Mouse (Mus musculus) cerebellum, adult 2 months (tissue): ENCODE measurements at regions not wholly inside any gene's neighbourhood (a gene's known extent, or its start where the extent isn't known, plus 50 kb on each side); places are given as distances from the start of the nearest gene placed in this dataset.

Source experiments
- DNase-seq, 2 experiments: peaks; one replicate each; pipeline ENCODE4 v3.0.0; 2021
- H3K27ac ChIP-seq: fragments of 200-500 bp; 2 replicates; pipeline ENCODE4 v1.5.1; 2012; ENCODE audit warnings: low read length, control low read depth, inconsistent platforms; ENCODE audit not compliant: insufficient read depth
- H3K27me3 ChIP-seq: fragments of 200-500 bp; 2 replicates; pipeline ENCODE4 v1.6.1; 2012; ENCODE audit warnings: inconsistent platforms, mild to moderate bottlenecking, low read length, moderate library complexity; ENCODE audit not compliant: control insufficient read depth, insufficient read depth
- H3K4me1 ChIP-seq: fragments of 200-500 bp; 2 replicates; pipeline ENCODE4 v1.6.1; 2011; ENCODE audit warnings: low read length; ENCODE audit not compliant: control insufficient read depth, insufficient read depth
- H3K4me3 ChIP-seq: fragments of 200-500 bp; replicated peaks from 2 replicates; pipeline ENCODE3; 2011; ENCODE audit warnings: mild to moderate bottlenecking, low read depth, low read length, control low read depth; ENCODE audit not compliant: insufficient read depth
- CTCF ChIP-seq: fragments of 200-500 bp; IDR thresholded peaks from 2 replicates; pipeline ENCODE4 v1.5.1; 2011; ENCODE audit warnings: low read depth, mild to moderate bottlenecking, control low read depth, low read length, moderate library complexity, borderline replicate concordance; ENCODE audit not compliant: insufficient read depth
- POLR2A ChIP-seq: fragments of 200-500 bp; IDR thresholded peaks from 2 replicates; pipeline ENCODE4 v1.6.1; 2011; ENCODE audit warnings: low read length, control low read depth, borderline replicate concordance; ENCODE audit not compliant: insufficient read depth
- WGBS: fragments of 180-500 bp; shearing (Covaris S2); methylation state at CpG from one replicate; pipeline ENCODE4 v1.1.7; 2018; 5-methylcytosine and 5-hydroxymethylcytosine counted together

DNA sequence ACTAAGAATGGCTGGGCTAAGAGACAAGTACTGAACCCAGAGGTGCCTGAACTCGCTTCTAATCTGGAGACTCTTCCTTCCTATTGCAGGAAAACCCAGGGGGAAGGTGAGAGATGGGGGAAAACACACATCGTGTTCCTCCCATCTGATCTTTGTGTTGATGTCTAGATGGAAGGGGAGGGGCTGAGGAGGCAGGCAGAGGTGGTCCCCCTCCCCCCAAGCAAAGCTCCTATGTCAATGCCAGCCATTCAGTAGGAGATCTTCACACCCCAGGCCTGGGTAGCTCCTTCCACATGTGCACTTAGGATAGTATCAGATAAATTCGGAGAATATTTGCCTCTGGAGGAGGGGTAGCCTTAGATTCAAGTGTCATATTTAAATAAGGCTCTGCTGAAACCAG, 118.0 kb upstream of the Ralgapa2 start:
- no peak for DNase-seq
- TF ChIP-seq POLR2A = no peak
- TF ChIP-seq CTCF = no peak
- WGBS = 68% methylated on average over 3 of the region's 3 CpGs
- H3K4me3 ChIP-seq = no peak overlapping the region
- H3K4me1 ChIP-seq = no peaks in the 10 kb centered on the region
- H3K27me3 ChIP-seq = no peaks in the 10 kb centered on the region
- H3K27ac ChIP-seq = no peak overlapping the region

DNA sequence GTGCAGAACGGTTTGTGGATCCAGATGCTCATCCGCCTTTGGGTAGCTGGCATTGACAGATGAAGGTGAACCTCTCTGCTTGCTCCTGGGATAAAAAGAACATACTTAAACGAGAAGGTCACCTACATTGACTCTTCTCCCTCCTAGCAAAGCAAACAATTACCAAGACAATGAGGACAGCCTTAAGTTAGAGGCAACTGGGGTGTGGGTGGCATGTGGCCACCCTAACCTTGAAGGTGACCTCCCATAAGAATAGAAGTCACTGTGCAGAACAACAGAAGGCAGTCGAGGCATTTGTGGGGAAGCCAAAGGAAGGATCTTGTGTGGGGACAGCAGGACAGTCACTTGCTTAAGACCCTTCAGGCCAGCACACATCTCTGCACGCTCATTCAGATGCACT, 119.0 kb upstream of the Ralgapa2 start:
- Histone ChIP-seq H3K4me1 (no peaks in the 10 kb centered on the region), H3K4me3 (no peak overlapping the region), H3K27me3 (no peaks in the 10 kb centered on the region), H3K27ac (no peak overlapping the region)
- WGBS = 67% methylated on average over 5 of the region's 5 CpGs
- TF ChIP-seq POLR2A = no peak
- TF ChIP-seq CTCF = no peak
- DNase-seq = no peak

DNA sequence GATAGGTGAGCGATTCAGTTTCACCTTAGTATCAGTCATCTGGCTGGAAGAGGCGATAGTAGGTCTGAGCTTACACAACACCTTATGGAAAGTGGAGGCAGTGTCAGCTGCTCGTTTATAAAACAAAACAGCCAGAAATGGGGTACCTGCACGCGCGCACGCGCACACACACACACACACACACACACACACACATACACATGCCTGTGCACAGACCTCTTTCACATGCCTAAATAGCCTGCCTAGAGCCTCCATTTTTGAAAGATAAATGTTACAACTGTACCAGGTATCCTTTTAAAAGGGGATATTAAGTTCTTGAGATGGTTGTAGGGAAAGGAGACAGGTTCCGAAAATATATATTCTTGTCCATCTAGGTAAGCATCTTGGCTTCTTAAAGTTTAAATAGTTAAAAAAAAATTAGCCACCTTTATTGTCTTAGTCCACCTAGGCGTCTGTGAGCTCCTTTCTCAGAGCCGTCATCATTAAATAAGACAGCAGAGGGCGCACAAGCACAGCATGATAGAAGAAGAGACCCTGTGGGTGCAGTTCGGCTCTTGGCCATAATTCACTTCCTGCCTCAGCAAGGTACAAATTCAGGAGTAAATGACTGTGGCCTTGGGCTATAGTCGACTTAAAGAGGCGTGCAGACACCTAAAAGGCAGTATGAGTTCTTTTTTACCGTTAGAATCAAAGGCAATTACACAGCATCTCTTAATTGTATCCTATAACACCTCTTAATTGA, 121.4 kb upstream of the Ralgapa2 start:
- Histone ChIP-seq H3K27me3 (no peaks in the 10 kb centered on the region), H3K4me3 (no peak overlapping the region), H3K4me1 (no peaks in the 10 kb centered on the region), H3K27ac (no peak overlapping the region)
- WGBS = 49% methylated on average over 16 of the region's 16 CpGs
- TF ChIP-seq CTCF = peak; percentile 63
- no peak for TF ChIP-seq POLR2A
- peak; percentile 37 to 39 for DNase-seq

DNA sequence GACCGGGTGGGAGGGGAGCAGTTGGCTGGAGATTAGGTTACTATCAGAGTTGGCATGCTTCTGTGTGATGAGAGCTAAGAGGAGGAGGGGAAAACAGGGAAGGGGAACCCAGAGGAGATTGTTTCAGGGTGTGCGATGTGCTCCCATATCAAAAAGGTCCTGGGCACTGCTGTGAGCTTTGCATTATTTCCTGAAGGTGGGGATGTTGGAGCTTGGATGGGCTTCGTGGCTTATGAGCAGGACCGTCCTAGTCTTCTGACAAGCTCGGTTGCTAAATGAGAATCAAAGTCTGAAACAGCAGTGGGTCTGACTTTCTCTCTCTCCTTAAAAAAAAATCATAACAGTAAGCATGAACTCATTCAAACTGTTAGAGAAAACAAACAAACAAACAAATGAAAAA, 125.4 kb upstream of the Ralgapa2 start:
- no peaks in the 10 kb centered on the region for H3K27me3 ChIP-seq
- WGBS = 62% methylated on average over 5 of the region's 5 CpGs
- TF ChIP-seq POLR2A (no peak), CTCF (no peak)
- H3K4me1 ChIP-seq = no peaks in the 10 kb centered on the region
- no peak for DNase-seq
- no peak overlapping the region for H3K27ac ChIP-seq
- H3K4me3 ChIP-seq = no peak overlapping the region

DNA sequence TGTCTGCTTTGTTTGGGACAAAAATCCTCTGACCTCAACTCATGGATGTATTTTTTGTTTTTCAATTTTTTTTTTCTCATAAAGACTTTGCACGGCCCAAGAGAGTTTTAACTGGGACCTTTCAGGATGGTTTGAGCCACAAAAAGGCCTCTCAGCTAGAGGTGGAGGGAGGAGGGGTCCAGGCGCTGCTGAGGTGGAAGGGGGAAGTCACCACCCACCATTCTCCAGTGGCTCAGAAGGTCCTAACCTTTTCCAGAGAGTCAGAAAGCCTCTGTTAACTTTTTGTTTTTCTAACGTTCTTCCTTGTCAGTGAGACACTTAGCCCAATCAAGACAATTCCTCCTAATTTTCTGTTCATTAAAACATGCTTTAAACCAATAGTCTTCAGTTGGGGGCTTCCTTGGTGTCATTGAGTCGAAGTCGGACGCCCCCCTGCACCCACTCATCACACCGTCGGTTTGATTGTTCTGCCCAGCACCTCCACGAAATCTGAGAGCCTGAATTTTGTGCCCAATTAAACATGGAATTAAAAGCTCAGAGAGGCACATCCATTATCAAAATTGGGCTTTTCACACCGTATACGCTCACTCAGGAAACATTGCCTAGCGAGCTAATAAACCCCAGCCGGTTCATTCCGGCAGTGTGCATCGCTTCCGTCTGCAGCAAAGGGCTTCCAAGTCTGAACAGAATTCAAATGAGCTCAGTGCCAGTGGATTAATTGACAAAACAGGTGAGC, 134.3 kb upstream of the Ralgapa2 start:
- TF ChIP-seq POLR2A (no peak), CTCF (no peak)
- H3K4me3 ChIP-seq = no peak overlapping the region
- no peaks in the 10 kb centered on the region for H3K4me1 ChIP-seq
- no peak for DNase-seq
- H3K27ac ChIP-seq = no peak overlapping the region
- 17% methylated on average over 16 of the region's 16 CpGs for WGBS
- no peaks in the 10 kb centered on the region for H3K27me3 ChIP-seq

DNA sequence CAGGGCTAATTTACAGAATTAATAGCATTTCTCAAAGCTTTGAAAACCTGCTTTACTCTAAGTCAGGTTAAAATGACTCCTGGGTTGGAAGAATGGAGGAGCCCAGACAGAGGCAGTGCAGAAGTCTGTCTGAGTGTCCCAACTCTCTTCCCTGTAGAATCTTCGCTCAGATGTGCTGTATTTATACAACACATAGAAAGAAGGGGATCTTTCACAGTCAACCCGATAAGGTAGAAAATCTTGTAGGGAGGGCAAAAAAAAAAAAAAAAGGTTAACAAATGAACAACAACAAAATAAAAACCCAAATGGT, 134.8 kb upstream of the Ralgapa2 start:
- H3K27ac ChIP-seq = no peak overlapping the region

DNA sequence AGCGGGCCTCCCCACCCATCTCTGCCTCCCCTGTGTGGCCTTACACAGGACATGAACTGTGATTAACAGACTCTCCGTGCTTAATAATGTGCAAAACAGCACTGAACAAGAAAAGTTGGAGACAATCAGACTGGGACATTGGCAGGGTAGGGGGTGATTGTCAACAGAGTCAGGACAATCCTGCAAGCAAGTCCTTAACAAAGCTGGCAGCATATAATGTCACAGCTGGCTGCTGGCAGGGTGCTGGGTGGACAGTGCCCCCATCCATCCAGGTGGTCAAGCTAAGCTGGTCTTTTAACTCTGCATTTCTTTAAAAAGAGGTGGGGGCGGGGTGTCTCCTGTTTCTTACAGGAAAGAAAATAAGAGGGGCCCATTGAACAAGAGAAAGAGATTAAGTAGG, 149.2 kb upstream of the Ralgapa2 start:
- WGBS = 46% methylated on average over 3 of the region's 3 CpGs
- DNase-seq = no peak
- Histone ChIP-seq H3K27me3 (no peaks in the 10 kb centered on the region; the same call in 1 of the 2 replicates), H3K27ac (no peak overlapping the region), H3K4me1 (no peaks in the 10 kb centered on the region), H3K4me3 (no peak overlapping the region)
- TF ChIP-seq POLR2A (no peak), CTCF (no peak)

More for the DNA sequence above, 134.8 kb upstream of the Ralgapa2 start:
- Histone ChIP-seq H3K4me1 (no peaks in the 10 kb centered on the region), H3K4me3 (no peak overlapping the region), H3K27me3 (no peaks in the 10 kb centered on the region)
- WGBS = 79% methylated on average over 2 of the region's 2 CpGs
- no peak for TF ChIP-seq CTCF
- no peak for TF ChIP-seq POLR2A
- DNase-seq = no peak

DNA sequence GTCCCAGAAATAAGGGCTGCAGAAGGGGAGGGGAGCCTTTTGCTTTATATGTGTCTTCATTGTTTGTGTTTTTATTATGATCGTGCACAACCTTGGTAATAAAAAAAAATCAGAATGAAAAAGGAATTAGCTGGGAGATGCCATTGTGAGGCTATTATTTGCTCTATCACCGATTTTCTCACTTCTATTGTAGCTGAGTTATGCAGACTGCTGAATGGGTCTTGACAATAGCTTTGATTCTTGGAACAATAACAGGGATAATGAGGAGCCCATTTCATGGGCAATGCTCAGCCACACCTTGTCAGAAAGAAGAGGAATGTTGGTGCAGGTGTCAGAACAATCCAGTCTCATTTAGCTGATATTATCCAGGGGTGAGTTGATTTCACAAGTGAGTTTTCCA, 160.6 kb upstream of the Ralgapa2 start:
- TF ChIP-seq POLR2A = no peak
- TF ChIP-seq CTCF = no peak
- no peaks in the 10 kb centered on the region for H3K4me1 ChIP-seq
- no peaks in the 10 kb centered on the region for H3K27me3 ChIP-seq
- no peak overlapping the region for H3K27ac ChIP-seq
- WGBS = 49% methylated on average over 2 of the region's 2 CpGs
- DNase-seq = no peak
- H3K4me3 ChIP-seq = no peak overlapping the region

DNA sequence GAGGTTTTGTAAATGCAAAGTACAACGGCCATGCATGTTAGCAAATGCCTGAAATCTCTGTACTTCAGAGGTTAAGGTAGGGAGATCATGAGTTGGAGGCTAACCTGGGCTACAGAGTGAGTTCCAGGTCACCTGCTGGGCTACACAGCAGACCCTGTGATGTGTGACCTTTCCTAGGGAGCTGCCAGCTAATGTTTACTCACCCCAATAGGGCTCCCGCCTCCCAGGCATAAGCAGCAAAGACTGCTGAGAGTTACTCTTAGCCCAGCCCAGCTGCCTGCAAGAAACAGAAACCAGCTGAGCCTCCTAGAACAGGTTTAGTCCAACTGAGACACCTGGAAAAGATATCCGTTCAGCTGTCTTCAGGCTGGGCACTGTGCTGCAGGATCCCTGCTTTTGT, 169.8 kb upstream of the Ralgapa2 start:
- WGBS = 68% methylated on average over 3 of the region's 3 CpGs
- Histone ChIP-seq H3K4me1 (no peaks in the 10 kb centered on the region), H3K27me3 (no peaks in the 10 kb centered on the region), H3K4me3 (no peak overlapping the region), H3K27ac (no peak overlapping the region)
- no peak for DNase-seq
- TF ChIP-seq POLR2A (no peak), CTCF (no peak)
